Mouse (Mus musculus): ENCODE measurements around the gene Rasal1.

The Rasal1 gene

DNA sequence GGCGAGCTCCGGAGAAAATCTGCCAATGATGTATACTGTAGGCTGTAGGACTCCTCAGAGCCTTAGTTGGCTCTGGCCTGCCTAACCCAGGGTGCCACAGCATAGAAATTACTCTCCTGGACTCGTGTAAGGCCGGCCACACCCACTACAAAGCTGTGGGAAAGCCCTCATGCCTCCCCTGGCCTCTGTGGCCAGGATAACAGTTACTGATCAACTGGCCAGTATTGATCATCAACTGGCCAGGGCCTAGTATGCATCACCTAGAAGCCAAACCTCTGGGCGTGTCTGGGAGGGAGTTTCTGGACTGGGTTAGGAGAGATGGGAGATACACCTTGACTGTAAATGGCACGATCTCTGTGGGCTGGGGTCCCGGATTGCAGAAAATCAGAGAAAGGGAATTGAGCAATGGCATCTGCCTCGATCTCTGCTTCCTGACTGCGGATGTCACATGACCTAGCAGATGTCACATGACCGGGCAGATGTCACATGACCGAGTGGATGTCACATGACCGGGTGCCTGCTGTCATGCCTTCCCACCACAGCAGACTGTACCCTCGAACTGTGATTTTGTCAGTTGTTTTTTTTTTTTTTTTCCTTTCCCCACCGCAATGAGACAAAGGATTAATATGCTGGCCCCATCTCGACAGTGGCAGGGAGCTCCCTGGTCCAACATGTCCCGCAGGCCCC lies 47.6 kb downstream of the Rasal1 start:
- no peak for DNase-seq (ENCODE audit: low read depth)

DNA sequence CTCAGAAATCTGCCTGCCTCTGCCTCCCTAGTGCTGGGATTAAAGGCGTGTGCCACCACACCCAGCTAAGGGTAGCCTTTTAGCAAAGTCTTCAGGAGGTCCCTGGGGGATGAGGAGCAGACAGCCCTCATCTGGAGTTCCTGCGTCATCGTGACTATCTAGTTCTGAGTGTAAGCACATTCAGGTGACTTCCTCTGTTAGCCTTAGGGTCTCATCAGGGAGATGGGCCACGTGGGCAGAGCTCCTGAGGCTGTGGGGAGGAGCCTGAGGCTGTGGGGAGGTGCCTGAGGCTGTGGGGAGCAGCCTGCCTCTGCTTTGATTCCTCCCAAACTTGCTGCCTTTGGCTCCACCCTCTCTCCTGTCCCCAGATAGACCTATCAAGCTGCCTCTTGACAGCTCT lies 48.3 kb downstream of the Rasal1 start:
- no peak for DNase-seq (ENCODE audit: low read depth)

DNA sequence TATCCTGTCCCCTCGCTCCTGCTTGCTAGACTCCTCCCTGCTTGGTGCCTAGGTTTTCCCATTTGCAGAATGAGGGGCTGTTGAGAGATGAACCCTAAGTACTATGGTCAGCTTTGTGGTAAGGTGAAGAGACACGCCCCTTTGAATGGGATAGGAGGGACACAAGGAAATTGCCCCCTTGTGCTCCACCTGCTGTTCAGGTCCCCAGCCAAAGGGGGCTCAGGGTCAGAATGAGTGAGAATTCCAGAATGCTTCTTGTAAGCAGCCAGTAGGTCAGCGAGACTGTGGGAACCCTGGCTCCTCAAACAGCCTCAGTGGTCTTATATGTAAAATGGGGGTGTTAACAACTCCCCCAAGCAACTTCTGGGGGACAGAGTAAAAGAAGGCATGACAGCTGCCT lies 49.6 kb downstream of the Rasal1 start:
- no peak for DNase-seq (ENCODE audit: low read depth)

DNA sequence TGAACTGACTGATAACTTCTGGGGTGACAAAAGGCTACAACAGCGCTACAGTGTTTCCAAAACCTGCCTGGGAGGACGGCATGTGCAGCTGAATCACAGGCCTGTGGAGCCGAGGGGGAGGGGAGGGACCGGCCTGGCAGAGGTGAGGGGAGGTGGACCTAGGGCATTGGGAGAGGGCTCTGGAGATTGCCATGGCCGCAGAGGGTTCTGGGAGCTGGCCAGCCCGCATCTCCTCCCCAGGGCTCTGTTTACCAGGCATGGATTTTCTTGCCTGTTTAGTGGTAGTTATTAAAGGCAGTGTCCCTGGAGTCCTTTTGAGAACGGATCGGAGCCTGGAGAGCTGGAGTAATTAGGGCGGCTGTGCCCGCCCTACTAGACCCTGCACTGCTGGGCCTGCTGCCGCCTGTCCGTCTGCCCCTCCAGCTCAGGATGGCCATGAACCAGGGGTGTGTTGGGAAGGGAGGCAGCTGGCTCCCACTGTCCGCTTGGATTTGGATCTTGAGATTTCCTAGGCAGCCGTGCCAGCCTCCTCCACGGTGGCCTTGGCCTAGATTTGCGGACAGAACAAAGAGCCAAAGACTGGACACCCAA lies 50.3 kb downstream of the Rasal1 start:
- DNase-seq (ENCODE audit: low read depth) = no peak

DNA sequence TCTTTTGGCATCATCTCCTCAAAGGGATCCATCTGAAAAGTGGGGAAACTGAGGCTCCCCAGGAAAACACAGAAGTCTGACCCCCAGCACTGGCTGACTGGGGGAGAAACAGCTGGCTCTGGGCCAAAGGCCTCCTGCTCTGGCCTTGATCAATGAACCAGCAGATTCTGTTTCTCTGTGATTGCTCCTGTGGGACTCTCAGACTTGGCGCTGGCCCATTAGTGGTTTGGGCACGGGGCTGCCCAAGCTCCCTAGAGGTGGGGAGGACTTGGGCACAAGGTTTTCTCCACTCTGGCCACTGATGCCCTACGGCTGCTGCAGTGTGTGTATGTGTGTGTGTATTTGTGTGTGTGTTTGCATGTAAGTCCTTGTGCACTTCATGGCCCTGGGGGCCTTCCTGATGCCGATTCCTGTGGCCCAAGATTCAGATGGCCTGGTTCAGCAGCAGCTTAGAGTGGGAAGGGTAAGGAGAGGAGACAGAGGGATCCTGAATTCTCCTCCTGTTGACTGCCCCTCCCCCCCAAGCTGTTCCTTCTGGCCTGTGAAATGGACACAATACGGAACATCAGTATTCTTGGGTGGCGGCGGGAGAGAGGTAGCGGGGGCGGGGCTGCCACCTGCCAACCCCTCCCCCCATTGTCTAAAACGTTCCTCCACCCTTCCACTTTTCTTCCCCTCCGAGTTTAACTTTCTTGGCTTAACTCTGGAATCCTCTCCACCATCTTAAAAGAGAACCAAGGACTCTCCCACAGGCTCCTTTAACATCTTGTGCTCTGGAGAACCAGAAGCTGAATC lies 52.6 kb downstream of the Rasal1 start:
- no peak for DNase-seq (ENCODE audit: low read depth)

DNA sequence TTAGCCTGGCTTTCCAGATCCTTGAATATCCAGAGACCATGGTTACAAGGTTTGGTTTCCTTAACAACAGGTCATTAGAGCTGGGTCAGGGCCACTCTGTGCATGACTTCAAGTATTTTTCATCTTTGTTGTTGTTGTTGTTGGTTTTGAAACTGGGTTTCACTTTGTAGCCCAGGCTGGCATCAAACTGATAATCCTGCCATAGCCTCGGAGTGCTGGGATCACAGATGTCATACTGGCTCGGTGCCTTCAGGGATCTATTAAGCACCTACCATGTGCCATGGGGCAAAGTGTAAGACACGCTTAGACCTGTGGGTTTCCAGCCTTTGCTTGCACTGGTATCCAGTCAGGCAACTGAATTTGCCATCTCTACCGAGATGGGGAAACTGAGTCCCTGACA lies 53.8 kb downstream of the Rasal1 start:
- DNase-seq (ENCODE audit: low read depth) = no peak

DNA sequence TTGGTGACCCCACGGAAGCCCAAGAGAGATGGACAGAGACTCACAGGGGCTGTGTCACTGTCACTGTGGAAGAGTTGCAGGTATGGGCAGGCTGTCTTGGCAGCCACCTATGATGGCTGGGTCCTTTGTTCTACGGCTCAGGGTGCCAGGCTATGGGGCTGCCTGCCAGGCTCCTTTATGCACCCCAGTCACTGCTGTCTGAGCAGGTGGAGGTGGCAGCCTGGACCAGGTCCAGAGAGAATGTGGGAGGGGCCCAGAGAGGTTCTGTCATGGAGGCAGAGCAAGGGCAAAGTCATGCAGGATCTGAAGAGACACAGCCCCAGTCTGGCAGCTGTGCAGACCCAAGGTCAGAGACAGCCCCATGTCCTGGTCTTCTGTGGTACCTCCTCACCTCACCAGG lies 54.4 kb downstream of the Rasal1 start:
- no peak for DNase-seq (ENCODE audit: low read depth)

DNA sequence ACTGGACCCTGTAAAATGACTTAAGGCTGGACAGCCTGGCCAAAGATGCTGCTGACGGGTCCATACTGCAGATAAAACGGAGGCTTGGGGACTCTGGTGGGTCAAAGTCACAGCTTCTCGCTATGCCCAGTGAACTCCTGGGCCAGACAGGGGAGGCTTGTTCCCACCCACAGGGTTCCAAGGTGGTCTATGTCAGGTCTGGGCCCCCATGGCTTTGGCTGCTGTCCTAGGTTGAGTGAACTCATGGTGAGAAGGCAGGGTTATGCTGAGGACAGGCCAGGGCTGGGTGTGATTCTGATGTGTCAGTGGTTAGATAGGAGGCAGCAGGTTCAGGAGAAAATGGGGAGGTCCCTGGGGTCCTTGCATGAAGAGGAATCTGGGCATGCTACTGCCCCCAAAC lies 55.0 kb downstream of the Rasal1 start:
- DNase-seq (ENCODE audit: low read depth) = no peak

DNA sequence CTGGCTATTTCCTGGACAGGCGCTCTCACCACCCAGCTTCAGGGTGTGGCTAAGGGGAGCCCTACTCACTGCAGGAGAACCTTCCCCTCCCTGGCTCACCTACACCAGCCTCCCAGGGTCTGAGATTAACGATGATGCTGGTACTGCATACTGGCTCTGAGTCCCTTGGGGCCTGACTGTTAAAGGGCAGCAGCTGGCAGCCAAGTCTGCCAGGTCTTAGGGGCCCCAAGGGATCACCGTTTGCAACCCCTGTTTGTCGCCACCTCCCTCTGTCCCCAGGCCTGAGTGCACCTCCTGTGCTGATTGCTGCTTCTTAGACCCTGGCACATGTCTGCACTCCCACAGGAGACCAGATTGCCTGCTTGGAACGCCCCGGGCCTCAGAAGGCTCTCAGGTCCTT lies 55.8 kb downstream of the Rasal1 start:
- DNase-seq (ENCODE audit: low read depth) = no peak

DNA sequence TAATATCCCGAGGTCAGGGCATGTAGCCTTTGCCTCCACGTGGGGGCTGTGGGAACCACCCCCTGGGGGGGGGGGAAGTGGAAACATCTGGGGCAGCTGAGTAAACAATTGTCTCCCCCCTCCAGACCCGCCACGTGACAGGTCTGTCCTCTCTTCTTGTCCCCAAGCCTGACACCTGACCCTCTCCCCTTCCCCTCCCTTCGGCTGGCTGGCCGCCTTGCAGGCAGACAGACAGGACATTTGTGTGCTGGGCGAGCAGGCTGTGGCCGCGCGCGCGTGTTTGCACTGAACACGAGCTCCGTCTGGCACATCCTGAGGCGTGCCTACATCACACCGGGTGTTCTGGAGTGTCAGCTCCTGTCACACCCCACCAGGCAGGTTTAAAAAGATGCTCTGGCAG lies 57.9 kb downstream of the Rasal1 start:
- DNase-seq (ENCODE audit: low read depth) = no peak

DNA sequence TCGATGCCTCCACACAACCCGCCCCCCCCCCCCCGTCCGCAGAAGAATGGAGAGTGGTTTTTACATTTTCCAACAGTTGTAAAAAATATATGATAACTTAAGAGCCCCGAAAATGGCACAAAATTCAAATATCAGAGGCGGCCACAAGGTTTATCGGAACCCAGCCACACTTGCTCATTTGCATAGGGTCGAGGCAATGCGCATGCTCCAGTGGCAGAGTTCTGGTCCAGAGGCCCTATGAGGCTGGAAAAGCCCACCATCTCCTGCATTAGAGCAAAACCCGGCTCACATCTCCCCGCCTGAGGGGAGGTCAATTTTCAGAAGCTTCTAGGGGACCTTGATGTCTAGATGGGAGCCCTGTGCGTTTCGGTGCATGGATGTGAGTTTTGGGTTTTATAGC lies 58.4 kb downstream of the Rasal1 start:
- no peak for DNase-seq (ENCODE audit: low read depth)

DNA sequence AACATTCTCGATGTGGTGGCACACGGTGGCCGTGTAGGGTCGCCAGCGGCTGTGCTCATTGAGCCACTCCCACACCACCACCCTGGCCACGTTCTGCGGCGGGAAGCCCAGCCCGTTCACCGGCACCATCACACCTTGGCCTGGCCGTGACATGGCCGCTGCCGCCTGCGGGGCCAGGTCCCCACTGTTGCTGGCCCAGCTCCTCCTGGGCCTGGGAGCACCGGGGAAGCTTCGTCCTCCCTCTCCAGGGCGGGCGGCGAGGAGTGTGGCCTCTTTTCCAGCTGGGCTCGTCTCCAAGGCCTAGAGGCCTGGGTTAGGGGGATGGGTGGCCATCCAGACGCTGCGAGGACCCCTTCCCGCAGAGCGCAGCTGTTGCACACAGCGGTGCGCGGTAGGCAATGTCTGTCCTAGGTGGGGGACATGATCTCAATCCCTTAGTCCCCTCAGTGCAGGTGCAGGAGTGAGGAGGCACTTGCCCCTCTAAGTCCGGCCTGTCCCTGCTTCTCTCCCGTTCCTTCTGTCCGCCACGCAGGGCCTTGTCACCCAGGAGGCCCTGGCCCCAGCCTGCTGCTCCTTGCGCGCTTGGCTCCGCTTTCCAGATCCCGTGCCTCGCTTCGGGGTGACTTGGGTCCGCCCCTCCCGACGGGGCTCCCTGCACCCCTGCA lies 61.7 kb downstream of the Rasal1 start:
- no peak for DNase-seq (ENCODE audit: low read depth)

DNA sequence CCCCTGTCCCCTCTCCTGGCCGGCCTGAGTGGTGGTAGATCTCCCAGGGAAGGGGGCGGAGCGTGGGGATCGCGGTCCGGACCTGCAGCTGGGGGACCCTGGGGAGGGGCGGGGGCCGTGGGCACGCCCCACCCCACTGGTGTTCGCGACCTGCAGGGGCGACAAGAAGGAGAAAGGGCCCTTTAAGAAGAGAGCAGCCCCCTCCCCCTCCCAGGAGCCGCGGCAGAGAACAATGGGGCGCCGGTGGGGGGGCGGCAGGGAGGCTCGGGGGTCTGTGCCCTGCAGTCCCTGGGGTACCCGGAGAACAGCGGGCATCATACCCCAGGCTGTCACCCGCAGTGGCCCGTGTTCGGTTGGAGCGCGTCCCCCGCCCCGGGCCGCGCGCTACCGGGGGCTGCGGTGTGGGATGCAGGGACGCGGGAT lies 62.2 kb downstream of the Rasal1 start:
- DNase-seq (ENCODE audit: low read depth) = no peak

DNA sequence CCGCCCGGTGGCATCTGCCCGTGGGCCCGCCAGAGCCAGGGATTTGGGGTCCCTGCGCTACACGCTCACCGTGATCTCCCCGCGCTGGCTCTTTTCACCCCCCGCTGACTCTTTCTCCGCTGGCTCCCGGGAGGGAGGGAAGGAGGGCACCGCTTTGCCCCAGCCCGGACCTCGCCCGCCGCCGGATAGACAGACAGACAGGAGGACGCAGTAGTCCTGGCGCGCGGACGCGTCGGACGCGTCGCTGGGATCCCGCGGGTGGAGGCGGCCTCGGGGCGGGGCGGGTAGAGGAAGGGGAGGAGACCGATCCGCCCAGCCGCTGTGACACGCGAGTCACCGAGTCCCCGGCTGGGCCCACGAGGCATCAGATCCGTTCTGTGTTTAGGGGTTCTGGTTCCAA lies 62.8 kb downstream of the Rasal1 start:
- no peak for DNase-seq (ENCODE audit: low read depth)

DNA sequence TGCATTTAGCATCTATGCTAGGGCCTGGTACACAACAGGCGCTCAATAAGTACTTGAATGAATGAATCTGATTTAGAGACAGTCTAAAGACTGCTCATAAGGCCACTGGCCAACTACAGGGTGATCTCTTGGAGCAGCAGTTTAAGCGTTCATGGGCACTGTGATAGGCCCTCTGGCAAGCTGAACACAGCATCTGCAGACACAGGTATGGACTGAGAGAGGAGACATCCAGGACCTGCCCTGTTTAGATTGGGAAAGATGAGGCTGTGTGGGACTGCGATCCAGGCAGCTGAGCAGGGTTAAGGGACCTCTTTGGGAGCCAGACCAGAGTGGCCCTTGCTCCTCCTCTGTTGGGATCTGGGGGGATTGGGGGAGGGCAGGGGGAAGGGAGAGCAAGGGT lies 63.2 kb downstream of the Rasal1 start, which contains the start of gene Dtx1:
Dtx1 (minus strand) TSS at position 101 of the 400 bp plus-strand sequence.
- no peak for DNase-seq (ENCODE audit: low read depth)

DNA sequence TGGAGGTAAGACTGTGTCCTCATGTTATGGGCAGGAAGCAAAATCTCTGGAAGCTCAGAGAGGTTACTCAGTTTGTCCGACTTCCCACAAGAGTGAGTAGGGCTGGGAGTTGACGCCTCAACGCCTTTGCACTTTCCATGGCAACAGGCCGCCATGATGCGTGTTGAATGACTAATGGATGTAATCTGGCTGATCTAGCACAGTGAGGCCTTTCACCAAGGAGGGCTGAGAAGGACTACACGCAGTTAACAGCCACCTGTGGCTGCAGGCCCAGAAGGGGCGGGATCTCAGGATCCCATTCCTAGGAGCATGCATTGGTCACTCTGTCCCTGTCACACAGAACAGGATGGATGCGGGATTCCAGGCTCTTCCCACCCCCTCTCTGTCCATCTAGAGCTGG lies 64.1 kb downstream of the Rasal1 start:
- no peak for DNase-seq (ENCODE audit: low read depth)

DNA sequence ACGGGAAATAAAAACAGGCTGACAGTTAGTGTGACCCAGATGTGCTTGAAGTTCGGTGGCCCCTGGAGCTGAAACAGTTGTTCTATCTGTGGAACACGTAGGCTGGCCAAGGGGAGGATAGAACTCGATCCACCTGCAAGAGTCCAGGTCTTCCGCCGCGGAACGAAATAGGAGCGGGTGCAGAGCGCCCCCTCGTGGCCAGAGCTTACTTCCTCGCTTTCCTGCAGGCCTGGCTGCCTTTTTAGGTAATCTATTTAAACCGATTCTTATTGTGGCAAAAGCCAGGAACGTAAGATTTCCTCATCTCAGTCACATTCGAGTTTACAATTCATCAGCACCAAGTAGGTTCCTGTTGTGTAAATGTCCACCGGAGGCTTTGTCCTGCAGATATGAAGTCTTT lies 65.7 kb downstream of the Rasal1 start:
- peak; percentile 13 for DNase-seq (ENCODE audit: low read depth)

DNA sequence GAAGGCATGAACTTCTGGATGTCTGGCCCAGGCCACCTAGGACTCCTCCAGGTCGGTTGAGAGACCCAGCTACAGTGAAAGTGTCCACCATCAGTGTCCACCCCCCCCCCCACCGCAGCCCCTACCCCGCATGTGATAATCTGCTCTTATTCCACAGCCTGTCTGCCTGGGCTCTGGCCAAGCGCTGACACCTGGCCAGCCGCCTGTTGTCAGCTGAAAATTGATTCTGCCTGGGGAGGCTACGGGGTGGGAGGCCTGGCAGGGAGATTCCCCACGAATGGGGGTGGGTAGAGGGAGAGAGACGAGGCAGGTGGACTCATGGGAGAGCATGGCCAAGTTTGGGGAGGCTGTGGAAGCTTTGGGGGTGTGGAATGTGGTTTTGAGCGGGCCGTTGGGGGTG lies 68.5 kb downstream of the Rasal1 start:
- no peak for DNase-seq (ENCODE audit: low read depth)

DNA sequence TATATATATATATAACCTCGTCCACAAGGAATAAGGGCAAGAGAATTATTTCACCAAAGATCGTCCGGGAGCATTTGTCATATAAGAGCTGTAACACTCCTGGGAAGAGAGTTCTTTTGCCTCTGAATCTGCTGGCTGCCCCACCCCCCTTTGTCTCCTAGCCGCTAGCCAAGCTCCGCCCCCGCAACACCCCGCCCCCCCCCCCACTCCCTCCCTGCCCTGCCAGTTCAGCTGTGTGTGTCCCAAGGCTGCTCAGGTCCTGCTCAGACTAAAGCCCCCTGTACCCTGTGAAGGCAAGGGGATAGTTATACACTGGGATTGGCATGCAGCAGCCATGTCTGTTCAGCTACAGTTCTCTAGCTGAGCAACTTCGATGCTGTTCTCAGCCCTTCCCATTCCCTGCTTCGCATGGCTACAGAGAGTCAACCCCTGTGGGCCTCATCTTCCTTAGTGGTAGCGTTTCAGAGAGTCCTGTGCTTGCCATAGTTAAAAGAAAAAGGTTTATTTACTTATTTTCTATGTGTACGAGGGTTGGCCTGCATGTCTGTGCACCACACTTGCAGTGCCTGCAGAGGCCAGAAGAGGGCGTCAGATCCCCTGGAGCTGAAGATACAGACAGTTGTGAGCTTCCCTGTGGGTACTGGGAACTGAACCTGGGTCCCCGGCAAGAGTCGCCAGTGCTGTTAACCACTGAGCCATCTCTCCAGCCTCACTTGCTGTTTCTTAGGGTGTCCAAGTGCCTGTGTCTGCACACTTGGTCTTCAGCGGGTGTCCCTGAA lies 70.2 kb downstream of the Rasal1 start:
- no peak for DNase-seq (ENCODE audit: low read depth)

DNA sequence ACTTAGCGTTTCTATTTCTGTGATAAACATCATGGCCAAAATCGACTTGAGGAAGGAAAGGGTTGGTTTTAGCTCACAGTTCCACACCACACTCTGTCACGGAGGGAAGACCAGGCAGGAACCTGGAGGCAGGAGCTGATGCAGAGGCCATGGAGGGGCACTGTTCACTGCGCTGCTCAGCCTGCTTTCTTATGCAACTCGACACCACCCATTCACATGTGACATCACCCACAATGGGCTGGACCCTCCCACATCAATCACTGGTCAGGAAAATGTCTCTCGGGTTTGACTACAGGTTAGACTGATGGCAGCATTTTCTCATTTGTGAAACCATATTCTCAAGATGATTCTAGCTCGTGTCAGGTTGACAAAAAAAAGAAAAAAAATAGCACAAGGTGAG lies 72.4 kb downstream of the Rasal1 start:
- no peak for DNase-seq (ENCODE audit: low read depth)

DNA sequence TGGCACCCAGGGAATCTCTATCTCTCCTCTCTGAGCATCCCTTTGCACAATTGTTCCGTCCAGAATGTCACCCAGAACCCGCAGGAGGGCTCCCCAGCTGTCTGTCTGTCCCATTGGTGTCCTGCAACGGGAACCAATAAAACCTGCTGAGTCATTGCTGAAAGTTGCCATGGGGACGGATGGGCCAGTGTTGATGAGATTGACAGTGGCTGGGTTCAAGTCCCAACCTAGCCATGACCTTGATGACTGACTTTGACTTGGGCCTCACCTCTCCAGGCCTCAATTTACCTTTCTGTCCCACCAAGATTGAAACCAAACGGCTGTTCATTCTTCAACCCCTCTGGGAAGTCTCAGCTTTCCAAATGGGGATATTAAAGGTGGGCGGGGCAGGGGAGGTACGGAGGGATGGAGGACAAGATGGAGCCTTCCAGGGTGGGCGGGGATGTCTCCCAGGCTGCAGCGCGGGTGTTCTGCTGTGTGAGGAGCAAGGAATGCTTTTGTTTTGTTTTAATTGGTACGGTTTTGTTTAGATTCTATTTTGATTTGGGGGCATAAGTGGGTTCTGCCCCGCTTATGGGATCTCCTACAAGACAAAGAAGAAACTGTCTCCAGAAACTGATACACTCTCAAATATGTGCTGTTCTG lies 77.3 kb downstream of the Rasal1 start:
- DNase-seq (ENCODE audit: low read depth) = no peak
